Mouse (Mus musculus) small intestine, adult 2 months (tissue): ENCODE measurements around the gene Mier2. TPM values are rescaled to one million over a fixed set of nuclear protein-coding genes. Genes with fewer than 3 reads are reported as not detected.
A peak's percentile ranks its signal among the peaks of the same experiment; 100 is the strongest.

Experiments
- H3K27ac ChIP-seq: fragments of 200-500 bp; 2 replicates; pipeline ENCODE4 v1.5.1; 2012; ENCODE audit warnings: low read depth, low read length, control low read depth, inconsistent platforms; ENCODE audit not compliant: insufficient read depth
- H3K27me3 ChIP-seq: fragments of 200-500 bp; 2 replicates; pipeline ENCODE4 v1.6.1; 2012; ENCODE audit warnings: mild to moderate bottlenecking, moderate library complexity, low read length, inconsistent platforms; ENCODE audit not compliant: control insufficient read depth, insufficient read depth
- H3K36me3 ChIP-seq: fragments of 200-500 bp; 2 replicates; pipeline ENCODE4 v1.6.1; 2012; ENCODE audit warnings: mild to moderate bottlenecking, low read length, control low read depth, inconsistent platforms; ENCODE audit not compliant: control insufficient read depth, insufficient read depth
- H3K4me1 ChIP-seq: fragments of 200-500 bp; 2 replicates; pipeline ENCODE4 v1.6.1; 2012; ENCODE audit warnings: low read length, inconsistent platforms, mixed read lengths; ENCODE audit not compliant: control insufficient read depth, insufficient read depth, insufficient read length
- H3K4me3 ChIP-seq: fragments of 200-500 bp; 2 replicates; pipeline ENCODE4 v1.5.1; 2012; ENCODE audit warnings: low read depth, mild to moderate bottlenecking, control low read depth, inconsistent platforms, low read length, moderate library complexity
- CTCF ChIP-seq: fragments of 200-500 bp; IDR thresholded peaks from 2 replicates; pipeline ENCODE4 v1.5.1; 2012; ENCODE audit warnings: low read depth, mild to moderate bottlenecking, control low read depth, inconsistent platforms, low read length, moderate library complexity, mixed read lengths; ENCODE audit not compliant: insufficient replicate concordance, insufficient read length; ENCODE audit errors: extremely low read depth
- POLR2A ChIP-seq: fragments of 200-500 bp; IDR thresholded peaks from 2 replicates; pipeline ENCODE4 v1.6.1; 2012; ENCODE audit warnings: low read depth, mild to moderate bottlenecking, control low read depth, inconsistent platforms, low read length, moderate library complexity
- WGBS: fragments of 180-500 bp; shearing (Covaris S2); methylation state at CpG from one replicate; pipeline ENCODE4 v1.1.7; 2018; 5-methylcytosine and 5-hydroxymethylcytosine counted together
- polyA plus RNA-seq: library from polyadenylated mRNA; depleted of rRNA; stranded (reverse); fragments of >200 nt; gene quantifications from 2 replicates; pipeline ENCODE4 v1.2.3, GENCODE M21; 2012

Gene Mier2
- polyA plus RNA-seq, 1 experiment = 89.9 TPM

DNA sequence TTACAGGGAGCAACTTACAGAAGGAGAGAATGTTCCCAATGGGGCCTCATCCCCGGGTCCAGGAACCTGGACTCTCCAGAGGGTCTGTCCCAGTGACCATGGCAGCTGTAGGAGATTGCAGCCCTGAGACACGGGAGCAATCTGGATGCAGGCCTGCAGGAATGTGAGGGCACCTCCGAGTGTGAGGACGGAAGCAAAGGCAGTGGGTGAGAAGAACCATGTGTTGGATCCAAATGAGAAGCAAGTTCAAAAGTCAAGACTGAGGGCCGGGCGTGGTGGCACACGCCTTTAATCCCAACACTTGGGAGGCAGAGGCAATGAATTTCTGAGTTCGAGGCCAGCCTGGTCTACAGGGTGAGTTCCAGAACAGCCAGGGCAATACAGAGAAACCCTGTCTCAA, 26.5 kb upstream of the Mier2 start:
- 68% methylated on average over 8 of the region's 8 CpGs for WGBS
- TF ChIP-seq CTCF (no peak), POLR2A (no peak)
- Histone ChIP-seq H3K27me3 (no peaks in the 10 kb centered on the region), H3K4me1 (no peaks in the 10 kb centered on the region), H3K4me3 (no peak overlapping the region), H3K36me3 (no peaks in the 10 kb centered on the region), H3K27ac (no peak overlapping the region)

DNA sequence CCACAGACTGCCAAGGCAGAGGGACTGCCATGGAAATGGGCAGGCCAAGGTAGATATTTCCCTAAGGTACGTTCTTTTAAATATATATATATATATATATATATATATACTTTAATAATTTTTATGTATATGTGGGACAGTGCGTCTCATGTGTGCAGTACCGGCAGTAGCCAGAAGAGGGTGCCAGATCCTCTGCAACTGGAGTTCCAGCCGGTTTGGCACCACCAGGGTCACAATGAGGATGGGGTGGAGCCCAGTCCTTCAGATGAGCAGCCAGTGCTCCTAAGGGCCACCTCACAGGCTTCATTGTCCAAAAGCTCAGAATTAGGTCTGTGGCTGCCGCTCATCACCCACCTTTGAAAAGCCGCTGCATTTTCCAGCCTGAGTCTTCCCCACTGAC, 25.8 kb upstream of the Mier2 start:
- TF ChIP-seq CTCF (peak; percentile 54; the same call in 1 of the 2 replicates), POLR2A (no peak)
- no peak overlapping the region for H3K27ac ChIP-seq
- no peaks in the 10 kb centered on the region for H3K36me3 ChIP-seq
- no peaks in the 10 kb centered on the region for H3K27me3 ChIP-seq
- WGBS = 51% methylated on average over 6 of the region's 6 CpGs
- H3K4me1 ChIP-seq = no peaks in the 10 kb centered on the region
- H3K4me3 ChIP-seq = no peak overlapping the region

DNA sequence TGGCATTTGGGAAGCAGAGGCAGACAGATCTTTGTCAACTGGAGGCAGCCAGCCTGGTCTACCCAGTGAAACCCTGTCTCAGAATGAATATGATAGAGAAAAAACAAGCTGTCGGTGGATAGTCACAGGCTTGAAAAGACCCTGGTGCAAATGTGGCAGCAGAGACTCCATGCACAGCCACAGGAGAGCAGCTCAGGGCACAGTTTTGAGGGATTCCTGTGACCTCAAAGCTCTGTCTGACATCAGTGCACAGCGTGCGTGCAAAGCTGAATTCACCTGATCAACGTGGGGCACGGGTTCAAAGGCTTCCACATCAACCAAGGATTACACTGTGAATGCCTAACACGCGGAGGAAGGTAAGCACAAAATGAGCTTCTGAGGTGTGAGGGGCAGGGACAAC, 25.4 kb upstream of the Mier2 start:
- Histone ChIP-seq H3K27me3 (no peaks in the 10 kb centered on the region), H3K4me1 (no peaks in the 10 kb centered on the region), H3K4me3 (no peak overlapping the region), H3K36me3 (no peaks in the 10 kb centered on the region), H3K27ac (no peak overlapping the region)
- WGBS = 70% methylated on average over 7 of the region's 7 CpGs
- no peak for TF ChIP-seq CTCF

DNA sequence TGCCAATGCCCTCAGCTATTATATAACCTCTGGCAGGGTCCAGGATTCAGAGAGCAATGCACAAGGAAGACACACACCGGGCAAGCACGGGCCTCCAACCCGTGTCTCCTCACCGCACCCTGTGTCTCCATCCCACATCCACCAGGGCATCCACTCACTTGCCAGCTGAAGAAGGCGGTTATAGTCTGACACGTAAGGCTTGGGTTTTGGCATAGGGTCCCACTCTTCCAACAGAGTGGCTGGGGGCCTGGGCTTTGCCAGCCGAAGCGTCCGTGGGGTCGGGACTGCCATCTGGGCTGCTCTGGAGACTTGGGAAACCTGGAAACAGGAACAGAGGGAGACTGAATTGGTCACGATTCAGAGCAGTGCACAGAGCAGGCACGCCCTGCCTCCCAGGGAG, 24.8 kb upstream of the Mier2 start:
- WGBS = 73% methylated on average over 12 of the region's 12 CpGs
- TF ChIP-seq CTCF = no peak
- TF ChIP-seq POLR2A = no peak
- H3K27me3 ChIP-seq = no peaks in the 10 kb centered on the region
- no peaks in the 10 kb centered on the region for H3K36me3 ChIP-seq
- no peak overlapping the region for H3K4me3 ChIP-seq
- no peak overlapping the region for H3K27ac ChIP-seq
- H3K4me1 ChIP-seq = no peaks in the 10 kb centered on the region

DNA sequence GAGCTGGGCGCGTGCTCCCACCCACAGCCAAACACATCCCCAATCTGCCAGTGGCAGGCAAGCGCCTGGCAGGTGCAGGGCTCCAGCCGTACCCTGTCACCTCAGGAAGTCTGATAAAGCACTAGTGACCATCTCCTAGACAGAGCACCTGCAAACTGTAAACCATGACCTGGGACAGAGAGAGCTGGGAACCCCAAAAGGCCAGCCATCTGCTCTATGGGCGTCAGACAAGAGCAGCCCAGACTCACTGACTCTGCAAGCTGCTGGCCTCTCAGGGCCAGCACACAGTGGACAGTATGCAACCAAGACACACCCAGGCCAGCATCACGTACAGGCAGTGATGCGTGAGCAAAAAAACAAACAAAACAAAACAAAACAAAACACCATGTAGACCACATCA, 23.9 kb upstream of the Mier2 start:
- 60% methylated on average over 7 of the region's 7 CpGs for WGBS
- H3K4me3 ChIP-seq = no peak overlapping the region
- no peak overlapping the region for H3K27ac ChIP-seq
- no peaks in the 10 kb centered on the region for H3K4me1 ChIP-seq
- TF ChIP-seq POLR2A = no peak
- no peak for TF ChIP-seq CTCF
- no peaks in the 10 kb centered on the region for H3K27me3 ChIP-seq
- H3K36me3 ChIP-seq = no peaks in the 10 kb centered on the region

DNA sequence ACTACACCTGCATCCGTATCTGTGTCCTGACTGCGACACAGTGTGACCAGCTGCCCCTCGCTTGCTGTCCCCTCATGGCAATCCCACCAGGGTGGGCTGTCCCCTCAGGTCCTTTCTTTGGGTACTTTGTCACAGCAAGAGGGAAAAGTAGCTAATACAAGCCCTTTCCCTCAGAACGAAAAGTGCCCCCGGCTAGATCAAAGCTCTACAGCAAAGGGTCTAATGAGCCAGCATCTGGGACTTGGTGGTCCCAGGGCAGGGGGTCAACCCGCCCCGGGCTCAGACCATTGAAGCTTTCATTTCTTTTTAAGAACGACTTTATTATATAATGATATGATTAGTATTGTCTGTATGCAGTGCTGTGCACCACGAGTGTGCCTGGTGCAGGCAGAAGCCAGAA, 23.3 kb upstream of the Mier2 start:
- TF ChIP-seq CTCF = no peak
- TF ChIP-seq POLR2A = no peak
- Histone ChIP-seq H3K4me1 (no peaks in the 10 kb centered on the region), H3K27ac (no peak overlapping the region), H3K4me3 (no peak overlapping the region), H3K36me3 (no peaks in the 10 kb centered on the region), H3K27me3 (no peaks in the 10 kb centered on the region)
- 75% methylated on average over 9 of the region's 9 CpGs for WGBS

DNA sequence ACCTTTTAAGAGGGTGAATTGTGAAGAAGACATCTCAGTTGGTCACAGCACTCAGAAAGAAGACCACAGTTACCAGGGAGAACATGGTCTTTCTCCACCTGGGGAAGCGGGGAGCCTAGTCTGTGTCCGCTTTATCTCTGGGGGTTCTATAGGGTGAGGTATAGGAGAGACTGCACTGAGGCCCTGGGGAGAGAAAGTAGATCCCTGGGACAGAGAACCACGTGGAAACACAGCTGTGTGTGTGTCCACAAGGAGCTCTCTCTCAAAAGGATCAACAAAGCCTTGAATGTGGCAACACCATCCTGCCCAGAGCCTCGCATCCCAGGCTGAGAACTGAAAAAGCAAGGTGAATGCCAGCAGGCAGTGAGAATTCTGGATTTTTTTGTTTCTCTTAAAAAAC, 22.4 kb upstream of the Mier2 start:
- no peaks in the 10 kb centered on the region for H3K4me1 ChIP-seq
- no peak overlapping the region for H3K27ac ChIP-seq
- H3K4me3 ChIP-seq = no peak overlapping the region
- TF ChIP-seq POLR2A (no peak), CTCF (no peak)
- 67% methylated on average over 4 of the region's 4 CpGs for WGBS
- H3K36me3 ChIP-seq = no peaks in the 10 kb centered on the region
- no peaks in the 10 kb centered on the region for H3K27me3 ChIP-seq

DNA sequence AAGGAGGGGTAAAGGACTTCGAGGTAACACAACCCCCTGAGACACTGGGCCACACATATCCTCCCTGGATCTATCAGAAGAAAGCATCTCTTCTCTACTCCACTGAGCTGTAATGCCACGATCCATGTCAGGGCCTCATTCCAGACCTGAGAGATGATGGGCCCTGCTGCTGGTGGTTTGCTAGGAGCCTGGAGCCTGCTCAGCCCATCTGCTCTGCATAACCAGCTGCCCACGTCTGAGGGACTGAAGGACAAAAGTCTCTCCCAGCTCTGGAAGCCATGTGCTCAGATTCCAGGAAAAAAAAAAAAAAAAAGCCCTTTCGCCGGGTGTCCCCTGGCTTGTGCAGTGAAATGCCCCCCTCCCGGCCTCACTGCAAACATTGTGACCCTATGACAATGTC, 20.8 kb upstream of the Mier2 start:
- H3K27me3 ChIP-seq = no peaks in the 10 kb centered on the region
- 63% methylated on average over 6 of the region's 6 CpGs for WGBS
- H3K4me3 ChIP-seq = no peak overlapping the region
- H3K4me1 ChIP-seq = no peaks in the 10 kb centered on the region
- no peak overlapping the region for H3K27ac ChIP-seq
- no peak for TF ChIP-seq CTCF
- no peak for TF ChIP-seq POLR2A
- no peaks in the 10 kb centered on the region for H3K36me3 ChIP-seq
